Mouse (Mus musculus): ENCODE results near the gene Camsap3. TPM values are rescaled to one million over a fixed set of nuclear protein-coding genes. Genes with fewer than 3 reads are reported as not detected.
A peak's percentile ranks its signal among the peaks of the same experiment; 100 is the strongest.

Camsap3 gene
- polyA plus RNA-seq, 1 experiment from 2014 or later = 39.3 TPM

DNA sequence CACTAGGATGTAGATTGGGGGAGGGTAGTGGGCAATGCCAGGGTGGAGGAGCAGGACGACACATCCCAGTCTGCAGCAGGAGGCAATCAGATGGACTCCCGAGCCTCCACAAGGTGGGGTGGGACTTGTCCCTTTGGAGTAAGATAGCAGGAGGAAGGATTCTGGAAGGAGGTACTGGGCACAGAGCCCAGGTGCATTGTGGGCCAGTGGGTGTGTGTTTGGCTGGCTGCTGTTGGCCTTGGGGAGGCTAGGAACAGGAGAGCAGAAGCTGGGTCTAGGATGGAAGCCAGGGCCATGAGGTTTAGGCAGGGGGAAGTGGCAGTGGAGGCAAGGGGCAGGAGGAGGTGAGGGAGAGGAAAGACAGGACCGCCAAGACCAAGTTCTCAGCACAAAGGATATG is 6.4 kb downstream of the Camsap3 start:
- H3K4me2 ChIP-seq (ENCODE audit: low read length) = no peak overlapping the region
- no peak overlapping the region for H3K27ac ChIP-seq (ENCODE audit: low read length)
- no peaks in the 10 kb centered on the region for H3K36me3 ChIP-seq (ENCODE audit: control insufficient read depth, insufficient read depth)
- no peaks in the 10 kb centered on the region for H3K9me3 ChIP-seq (ENCODE audit: control insufficient read depth, low read length)
- no peak overlapping the region for H3K4me3 ChIP-seq (replicated peaks; ENCODE audit: low read length)
- H3K4me1 ChIP-seq (replicated peaks; ENCODE audit: control insufficient read depth, insufficient read depth, low read length) = peaks cover 7% of the 10 kb centered on the region
- no peak for ATAC-seq
- H3K9ac ChIP-seq (replicated peaks; ENCODE audit: low read depth, low read length) = no peak overlapping the region
- WGBS = 52% methylated on average over 3 of the region's 3 CpGs
- no peaks in the 10 kb centered on the region for H3K27me3 ChIP-seq (replicated peaks; ENCODE audit: control insufficient read depth, insufficient read depth, low read length)

DNA sequence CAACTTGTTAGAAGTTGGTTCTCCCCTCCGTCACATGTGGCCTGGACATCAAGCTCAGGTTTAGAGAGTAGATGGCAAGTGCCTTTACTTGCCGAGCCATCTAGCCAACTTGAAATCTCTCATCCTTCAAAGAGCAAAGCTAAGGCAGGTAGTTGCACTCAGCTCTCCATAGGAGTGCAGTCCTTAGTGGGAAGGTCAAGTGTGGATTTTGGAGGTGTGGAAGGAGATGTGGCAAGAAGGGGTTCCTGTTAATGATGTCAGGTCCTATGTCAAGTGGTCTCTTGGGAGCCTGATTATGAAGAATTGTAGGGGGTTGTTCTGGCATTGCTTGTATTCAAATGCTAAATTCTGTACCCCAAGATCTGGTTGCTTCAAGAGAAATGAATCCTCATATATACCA is 7.4 kb downstream of the Camsap3 start:
- WGBS = 87% methylated on average over 2 of the region's 2 CpGs
- Histone ChIP-seq H3K4me1 (replicated peaks; ENCODE audit: control insufficient read depth, insufficient read depth, low read length) (peaks cover 7% of the 10 kb centered on the region; the same call in 1 of the 2 replicates), H3K9ac (replicated peaks; ENCODE audit: low read depth, low read length) (no peak overlapping the region), H3K36me3 (ENCODE audit: control insufficient read depth, insufficient read depth) (peaks cover 2% of the 10 kb centered on the region), H3K4me2 (ENCODE audit: low read length) (no peak overlapping the region), H3K27me3 (replicated peaks; ENCODE audit: control insufficient read depth, insufficient read depth, low read length) (no peaks in the 10 kb centered on the region), H3K4me3 (replicated peaks; ENCODE audit: low read length) (no peak overlapping the region), H3K9me3 (ENCODE audit: control insufficient read depth, low read length) (no peaks in the 10 kb centered on the region), H3K27ac (ENCODE audit: low read length) (no peak overlapping the region)
- ATAC-seq = no peak

DNA sequence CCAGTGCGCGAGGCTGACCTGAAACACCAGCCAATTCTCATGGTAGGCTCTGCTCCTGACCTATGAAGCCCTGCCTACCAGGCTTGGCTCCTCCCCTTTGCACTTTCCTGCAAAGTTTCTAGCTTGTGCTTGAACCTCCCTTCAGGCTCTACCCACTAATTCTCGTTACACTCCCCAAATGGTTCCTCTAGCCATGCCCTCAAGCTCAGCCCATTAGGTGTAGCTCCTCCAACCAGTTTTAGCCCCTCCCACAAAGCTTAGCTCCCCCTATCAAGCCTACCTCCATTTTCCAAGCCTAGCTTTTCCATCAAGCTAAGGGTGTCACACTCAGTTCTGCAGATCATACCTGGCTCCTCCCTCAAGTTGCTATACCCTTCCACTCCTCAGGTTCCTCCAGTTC is 11.0 kb downstream of the Camsap3 start:
- ATAC-seq = 0 out of 2 replicates have a peak, but pooled peaks have one; percentile 2
- H3K9ac ChIP-seq (replicated peaks; ENCODE audit: low read depth, low read length) = no peak overlapping the region
- no peak overlapping the region for H3K27ac ChIP-seq (ENCODE audit: low read length)
- no peak overlapping the region for H3K4me3 ChIP-seq (replicated peaks; ENCODE audit: low read length)
- peaks cover 19% of the 10 kb centered on the region for H3K36me3 ChIP-seq (ENCODE audit: control insufficient read depth, insufficient read depth)
- H3K27me3 ChIP-seq (replicated peaks; ENCODE audit: control insufficient read depth, insufficient read depth, low read length) = no peaks in the 10 kb centered on the region
- H3K4me1 ChIP-seq (replicated peaks; ENCODE audit: control insufficient read depth, insufficient read depth, low read length) = peaks cover 4% of the 10 kb centered on the region; the same call in 1 of the 2 replicates
- no peak overlapping the region for H3K4me2 ChIP-seq (ENCODE audit: low read length)
- 76% methylated on average over 3 of the region's 3 CpGs for WGBS
- H3K9me3 ChIP-seq (ENCODE audit: control insufficient read depth, low read length) = no peaks in the 10 kb centered on the region

DNA sequence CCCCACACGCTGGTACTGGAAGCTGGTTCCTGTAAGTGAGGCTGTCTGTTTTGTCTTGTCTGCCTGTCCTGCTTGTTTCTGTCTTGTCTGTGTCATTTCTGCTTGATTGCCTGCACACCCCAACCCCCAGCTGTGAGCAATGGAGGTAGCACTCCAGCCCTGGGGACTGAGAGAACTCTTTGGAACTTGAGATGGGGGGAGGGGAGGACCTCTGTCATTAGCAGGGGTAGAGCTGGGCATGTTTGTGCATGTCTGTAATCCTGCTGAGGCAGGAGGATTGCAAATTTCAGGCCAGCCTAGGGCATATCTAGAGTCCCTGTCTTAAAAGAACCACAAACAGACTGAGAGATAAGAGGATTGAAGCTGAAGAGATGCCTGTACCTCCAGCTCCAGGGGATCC is 12.1 kb downstream of the Camsap3 start:
- no peak for ATAC-seq
- H3K36me3 ChIP-seq (ENCODE audit: control insufficient read depth, insufficient read depth) = peaks cover 30% of the 10 kb centered on the region
- WGBS = 89% methylated on average over 1 of the region's 1 CpGs

DNA sequence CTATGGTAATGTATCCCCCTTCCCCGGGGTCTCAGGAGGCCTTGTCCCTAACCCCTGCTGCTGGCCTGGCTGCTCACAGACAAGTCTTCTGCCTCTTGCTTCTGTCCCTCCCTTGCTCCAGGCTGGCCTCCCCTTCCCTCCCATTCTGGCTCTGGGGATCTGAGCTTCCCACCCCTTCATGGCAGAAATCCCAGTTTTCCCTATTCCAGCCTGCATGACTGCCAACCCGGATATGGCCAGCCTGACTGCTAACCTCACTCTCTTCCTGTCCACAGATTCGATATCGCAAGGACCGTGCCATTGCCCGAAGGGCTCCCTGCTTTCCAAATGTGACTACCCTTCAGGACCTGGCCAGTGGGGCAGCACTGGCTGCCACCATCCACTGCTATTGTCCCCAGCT is 13.3 kb downstream of the Camsap3 start:
- Histone ChIP-seq H3K4me1 (replicated peaks; ENCODE audit: control insufficient read depth, insufficient read depth, low read length) (no peaks in the 10 kb centered on the region), H3K4me2 (ENCODE audit: low read length) (no peak overlapping the region), H3K27ac (ENCODE audit: low read length) (no peak overlapping the region), H3K4me3 (replicated peaks; ENCODE audit: low read length) (no peak overlapping the region), H3K9ac (replicated peaks; ENCODE audit: low read depth, low read length) (no peak overlapping the region), H3K36me3 (ENCODE audit: control insufficient read depth, insufficient read depth) (peaks cover 37% of the 10 kb centered on the region), H3K27me3 (replicated peaks; ENCODE audit: control insufficient read depth, insufficient read depth, low read length) (no peaks in the 10 kb centered on the region), H3K9me3 (ENCODE audit: control insufficient read depth, low read length) (no peaks in the 10 kb centered on the region)
- WGBS = 87% methylated on average over 6 of the region's 6 CpGs
- ATAC-seq = no peak

More for the DNA sequence above, 12.1 kb downstream of the Camsap3 start:
- no peak overlapping the region for H3K27ac ChIP-seq (ENCODE audit: low read length)
- no peaks in the 10 kb centered on the region for H3K9me3 ChIP-seq (ENCODE audit: control insufficient read depth, low read length)
- no peaks in the 10 kb centered on the region for H3K4me1 ChIP-seq (replicated peaks; ENCODE audit: control insufficient read depth, insufficient read depth, low read length)
- no peak overlapping the region for H3K4me3 ChIP-seq (replicated peaks; ENCODE audit: low read length)
- H3K27me3 ChIP-seq (replicated peaks; ENCODE audit: control insufficient read depth, insufficient read depth, low read length) = no peaks in the 10 kb centered on the region
- H3K9ac ChIP-seq (replicated peaks; ENCODE audit: low read depth, low read length) = no peak overlapping the region
- no peak overlapping the region for H3K4me2 ChIP-seq (ENCODE audit: low read length)

DNA sequence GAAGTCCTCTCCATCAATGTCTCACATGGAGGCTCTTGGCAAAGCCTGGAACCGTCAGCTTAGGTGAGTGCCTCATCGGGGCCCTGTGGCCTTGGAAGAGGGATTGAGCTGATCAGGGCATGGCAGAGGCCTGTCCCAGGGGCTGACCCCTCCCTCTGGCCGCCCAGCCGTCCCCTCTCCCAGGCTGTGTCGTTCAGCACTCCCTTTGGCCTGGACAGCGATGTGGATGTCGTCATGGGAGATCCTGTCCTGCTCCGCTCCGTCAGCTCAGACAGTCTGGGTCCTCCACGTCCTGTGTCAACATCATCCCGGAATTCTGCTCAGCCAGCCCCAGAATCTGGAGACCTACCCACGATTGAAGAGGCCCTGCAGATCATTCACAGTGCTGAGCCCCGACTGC is 16.3 kb downstream of the Camsap3 start:
- Histone ChIP-seq H3K4me2 (ENCODE audit: low read length) (no peak overlapping the region), H3K27me3 (replicated peaks; ENCODE audit: control insufficient read depth, insufficient read depth, low read length) (no peaks in the 10 kb centered on the region), H3K9me3 (ENCODE audit: control insufficient read depth, low read length) (no peaks in the 10 kb centered on the region), H3K4me3 (replicated peaks; ENCODE audit: low read length) (no peak overlapping the region), H3K4me1 (replicated peaks; ENCODE audit: control insufficient read depth, insufficient read depth, low read length) (no peaks in the 10 kb centered on the region), H3K9ac (replicated peaks; ENCODE audit: low read depth, low read length) (no peak overlapping the region), H3K27ac (ENCODE audit: low read length) (no peak overlapping the region), H3K36me3 (ENCODE audit: control insufficient read depth, insufficient read depth) (peaks cover 45% of the 10 kb centered on the region)
- no peak for ATAC-seq
- 88% methylated on average over 12 of the region's 13 CpGs for WGBS

GRCm38 (mm10) chr8:3606593-3606992 is 19.5 kb downstream of the Camsap3 start:
- 86% methylated on average over 16 of the region's 16 CpGs for WGBS
- Histone ChIP-seq H3K4me3 (replicated peaks; ENCODE audit: low read length) (no peak overlapping the region), H3K9me3 (ENCODE audit: control insufficient read depth, low read length) (no peaks in the 10 kb centered on the region), H3K9ac (replicated peaks; ENCODE audit: low read depth, low read length) (no peak overlapping the region), H3K27ac (ENCODE audit: low read length) (no peak overlapping the region), H3K36me3 (ENCODE audit: control insufficient read depth, insufficient read depth) (peaks cover 55% of the 10 kb centered on the region), H3K27me3 (replicated peaks; ENCODE audit: control insufficient read depth, insufficient read depth, low read length) (no peaks in the 10 kb centered on the region), H3K4me2 (ENCODE audit: low read length) (no peak overlapping the region), H3K4me1 (replicated peaks; ENCODE audit: control insufficient read depth, insufficient read depth, low read length) (no peaks in the 10 kb centered on the region)
- ATAC-seq = no peak

DNA sequence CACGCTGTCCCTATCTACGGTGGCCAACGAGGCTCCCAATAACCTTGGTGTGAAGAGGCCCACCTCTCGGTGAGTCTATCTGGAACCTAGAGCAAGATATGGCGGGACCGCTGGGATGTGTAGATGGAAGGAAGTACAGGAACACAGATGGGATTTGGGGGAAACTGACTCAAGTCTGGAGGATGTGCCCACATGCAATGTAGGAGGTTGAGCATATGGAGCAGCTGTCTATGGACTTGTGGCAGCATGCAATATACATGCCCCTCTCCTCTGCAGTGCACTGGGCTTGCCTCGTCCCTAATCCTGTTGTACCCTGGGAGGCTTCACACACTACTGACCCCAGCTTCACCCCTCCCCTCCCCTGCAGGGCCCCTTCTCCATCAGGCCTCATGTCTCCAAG is 20.7 kb downstream of the Camsap3 start:
- Histone ChIP-seq H3K9me3 (ENCODE audit: control insufficient read depth, low read length) (no peaks in the 10 kb centered on the region), H3K27me3 (replicated peaks; ENCODE audit: control insufficient read depth, insufficient read depth, low read length) (no peaks in the 10 kb centered on the region), H3K9ac (replicated peaks; ENCODE audit: low read depth, low read length) (no peak overlapping the region), H3K36me3 (ENCODE audit: control insufficient read depth, insufficient read depth) (peaks cover 51% of the 10 kb centered on the region), H3K4me3 (replicated peaks; ENCODE audit: low read length) (no peak overlapping the region), H3K27ac (ENCODE audit: low read length) (no peak overlapping the region), H3K4me2 (ENCODE audit: low read length) (no peak overlapping the region), H3K4me1 (replicated peaks; ENCODE audit: control insufficient read depth, insufficient read depth, low read length) (no peaks in the 10 kb centered on the region)
- ATAC-seq = no peak
- 90% methylated on average over 7 of the region's 7 CpGs for WGBS

GRCm38 (mm10) chr8:3609046-3609815 is 22.1 kb downstream of the Camsap3 start:
- ATAC-seq = no peak
- WGBS = 84% methylated on average over 12 of the region's 12 CpGs

GRCm38 (mm10) chr8:3609816-3610150 is 22.7 kb downstream of the Camsap3 start:
- Histone ChIP-seq H3K9ac (replicated peaks; ENCODE audit: low read depth, low read length) (no peak overlapping the region), H3K4me2 (ENCODE audit: low read length) (no peak overlapping the region), H3K27me3 (replicated peaks; ENCODE audit: control insufficient read depth, insufficient read depth, low read length) (no peaks in the 10 kb centered on the region), H3K36me3 (ENCODE audit: control insufficient read depth, insufficient read depth) (peaks cover 48% of the 10 kb centered on the region), H3K9me3 (ENCODE audit: control insufficient read depth, low read length) (no peaks in the 10 kb centered on the region), H3K27ac (ENCODE audit: low read length) (no peak overlapping the region), H3K4me1 (replicated peaks; ENCODE audit: control insufficient read depth, insufficient read depth, low read length) (no peaks in the 10 kb centered on the region), H3K4me3 (replicated peaks; ENCODE audit: low read length) (no peak overlapping the region)
- WGBS = 89% methylated on average over 6 of the region's 6 CpGs
- ATAC-seq = no peak

More at GRCm38 (mm10) chr8:3609046-3609815, 22.1 kb downstream of the Camsap3 start:
- Histone ChIP-seq H3K4me1 (replicated peaks; ENCODE audit: control insufficient read depth, insufficient read depth, low read length) (no peaks in the 10 kb centered on the region), H3K27me3 (replicated peaks; ENCODE audit: control insufficient read depth, insufficient read depth, low read length) (no peaks in the 10 kb centered on the region), H3K4me2 (ENCODE audit: low read length) (no peak overlapping the region), H3K4me3 (replicated peaks; ENCODE audit: low read length) (no peak overlapping the region), H3K9ac (replicated peaks; ENCODE audit: low read depth, low read length) (no peak overlapping the region), H3K9me3 (ENCODE audit: control insufficient read depth, low read length) (no peaks in the 10 kb centered on the region), H3K27ac (ENCODE audit: low read length) (no peak overlapping the region), H3K36me3 (ENCODE audit: control insufficient read depth, insufficient read depth) (peaks cover 47% of the 10 kb centered on the region)

Measured in forebrain, embryonic 16.5 days (tissue).